Mouse (Mus musculus): ENCODE measurements around the gene Rnd2. TPM values are rescaled to one million over a fixed set of nuclear protein-coding genes. Genes with fewer than 3 reads are reported as not detected.
A peak's percentile ranks its signal among the peaks of the same experiment; 100 is the strongest.
"Not testable (repeated sequence)": the region's sequence is repeated elsewhere in the genome, so short reads cannot be mapped to it uniquely, and the experiment has no call there.

Gene Rnd2
- polyA plus RNA-seq, 1 experiment from 2014 or later, result 7.6 TPM

DNA sequence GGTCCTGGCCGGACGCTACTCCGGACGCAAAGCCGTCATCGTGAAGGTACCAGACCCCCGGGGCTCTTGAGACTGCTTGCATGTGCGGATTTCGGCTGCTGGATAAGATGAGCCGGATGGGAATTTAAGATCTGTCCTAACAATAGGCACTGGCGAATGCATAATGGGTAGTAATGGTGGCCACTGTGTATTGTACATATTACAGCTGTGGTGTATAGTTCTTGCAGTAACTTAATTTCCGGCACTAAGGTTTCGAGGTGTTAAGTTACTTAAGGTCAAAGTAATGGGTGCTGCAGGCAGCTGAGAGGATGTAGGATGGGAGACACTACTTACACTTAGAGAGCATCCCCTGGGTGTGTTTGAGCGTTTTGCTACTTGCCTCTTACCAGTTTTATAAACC, 22.0 kb upstream of the Rnd2 start:
- H3K27ac ChIP-seq (ENCODE audit: low read length), result peak overlapping the region; percentile 74
- 0 out of 2 replicates have a peak, but pooled peaks have one; percentile 2 for ATAC-seq (ENCODE audit: low read depth)
- H3K4me3 ChIP-seq (ENCODE audit: low read length), result peak overlapping the region; percentile 61
- peak overlapping the region; percentile 77 for H3K9ac ChIP-seq (ENCODE audit: low read length)
- H3K27me3 ChIP-seq (ENCODE audit: control insufficient read depth, insufficient read depth, low read depth, low read length), result no peaks in the 10 kb centered on the region
- WGBS, result under 1% methylated on average over 14 of the region's 14 CpGs
- H3K9me3 ChIP-seq (ENCODE audit: control insufficient read depth, low read length), result no peaks in the 10 kb centered on the region
- peak overlapping the region; percentile 88 for H3K4me2 ChIP-seq (ENCODE audit: low read depth, low read length)
- H3K4me1 ChIP-seq (replicated peaks; ENCODE audit: control insufficient read depth, insufficient read depth, low read length), result peaks cover 15% of the 10 kb centered on the region
- H3K36me3 ChIP-seq (ENCODE audit: control insufficient read depth, insufficient read depth, low read length), result peaks cover 21% of the 10 kb centered on the region

- H3K4me2 ChIP-seq (ENCODE audit: low read depth, low read length), result no peak overlapping the region
- H3K27ac ChIP-seq (ENCODE audit: low read length), result no peak overlapping the region
- peaks cover 21% of the 10 kb centered on the region for H3K36me3 ChIP-seq (ENCODE audit: control insufficient read depth, insufficient read depth, low read length)
- ATAC-seq (ENCODE audit: low read depth), result no peak
- H3K9me3 ChIP-seq (ENCODE audit: control insufficient read depth, low read length), result no peaks in the 10 kb centered on the region
- H3K4me1 ChIP-seq (replicated peaks; ENCODE audit: control insufficient read depth, insufficient read depth, low read length), result peaks cover 26% of the 10 kb centered on the region
- WGBS, result 67% methylated on average over 1 of the region's 1 CpGs
- no peak overlapping the region for H3K9ac ChIP-seq (ENCODE audit: low read length)
- no peaks in the 10 kb centered on the region for H3K27me3 ChIP-seq (ENCODE audit: control insufficient read depth, insufficient read depth, low read depth, low read length)
- H3K4me3 ChIP-seq (ENCODE audit: low read length), result no peak overlapping the region
Observed at GRCm38 (mm10) chr11:101446319-101446718, 18.5 kb upstream of the Rnd2 start.

DNA sequence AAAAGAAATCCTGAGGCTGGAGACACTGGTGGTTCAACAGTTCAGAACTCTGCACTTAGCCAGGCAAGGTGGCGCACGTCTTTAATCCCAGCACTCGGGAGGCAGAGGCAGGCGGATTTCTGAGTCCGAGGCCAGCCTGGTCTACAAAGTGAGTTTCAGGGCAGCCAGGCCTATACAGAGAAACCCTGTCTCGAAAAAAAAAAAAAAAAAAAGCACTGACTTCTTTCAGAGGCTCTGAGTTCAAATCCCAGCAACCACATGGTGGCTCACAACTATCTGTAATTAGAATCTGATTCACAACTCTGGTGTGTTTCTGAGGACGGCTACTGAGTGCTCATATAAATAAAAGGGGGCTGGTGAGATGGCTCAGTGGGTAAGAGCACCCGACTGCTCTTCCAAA, 17.9 kb upstream of the Rnd2 start:
- peaks cover 21% of the 10 kb centered on the region for H3K36me3 ChIP-seq (ENCODE audit: control insufficient read depth, insufficient read depth, low read length)
- not testable (repeated sequence) for H3K27me3 ChIP-seq (ENCODE audit: control insufficient read depth, insufficient read depth, low read depth, low read length); ATAC-seq (ENCODE audit: low read depth); H3K4me3 ChIP-seq (ENCODE audit: low read length); H3K27ac ChIP-seq (ENCODE audit: low read length); H3K9ac ChIP-seq (ENCODE audit: low read length); H3K9me3 ChIP-seq (ENCODE audit: control insufficient read depth, low read length); H3K4me2 ChIP-seq (ENCODE audit: low read depth, low read length)
- 86% methylated on average over 8 of the region's 8 CpGs for WGBS
- H3K4me1 ChIP-seq (replicated peaks; ENCODE audit: control insufficient read depth, insufficient read depth, low read length), result peaks cover 26% of the 10 kb centered on the region

- Histone ChIP-seq H3K4me3 (ENCODE audit: low read length) (peak overlapping the region; percentile 59), H3K36me3 (ENCODE audit: control insufficient read depth, insufficient read depth, low read length) (peaks cover 21% of the 10 kb centered on the region), H3K4me1 (replicated peaks; ENCODE audit: control insufficient read depth, insufficient read depth, low read length) (peaks cover 26% of the 10 kb centered on the region), H3K27me3 (ENCODE audit: control insufficient read depth, insufficient read depth, low read depth, low read length) (no peaks in the 10 kb centered on the region), H3K27ac (ENCODE audit: low read length) (peak overlapping the region; percentile 34), H3K9me3 (ENCODE audit: control insufficient read depth, low read length) (no peaks in the 10 kb centered on the region), H3K4me2 (ENCODE audit: low read depth, low read length) (peak overlapping the region; percentile 63; the same call in 1 of the 2 replicates), H3K9ac (ENCODE audit: low read length) (no peak overlapping the region)
- 86% methylated on average over 5 of the region's 5 CpGs for WGBS
- no peak for ATAC-seq (ENCODE audit: low read depth)
Observed at GRCm38 (mm10) chr11:101447786-101448185, 17.0 kb upstream of the Rnd2 start.

DNA sequence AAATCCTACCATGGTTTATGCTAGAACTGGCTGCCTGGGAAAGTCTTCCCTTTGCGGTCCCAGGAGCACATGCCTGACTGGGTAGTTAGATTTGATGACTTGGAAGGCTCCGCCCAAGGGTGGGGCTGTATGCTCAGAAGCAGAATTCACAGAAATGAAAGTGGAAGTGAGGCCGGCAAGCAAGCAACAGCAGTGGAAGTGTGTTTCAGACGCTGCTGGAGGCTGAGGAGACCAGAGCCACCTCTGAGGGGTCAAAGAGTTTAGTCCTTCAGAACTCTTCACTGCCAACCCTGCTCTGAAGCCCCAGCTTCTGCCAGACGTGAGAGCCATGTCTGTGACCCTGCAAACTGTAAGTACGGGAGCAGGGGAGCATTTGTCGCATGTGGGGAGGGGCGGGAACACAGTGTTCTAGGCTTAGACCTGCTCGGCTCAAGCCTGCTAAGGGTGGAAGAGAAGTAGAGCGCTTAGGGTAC, 16.5 kb upstream of the Rnd2 start, which contains the start of gene Ifi35:
Gene Ifi35 (plus strand): TSS at position 134 of the 473 bp plus-strand sequence.
- Histone ChIP-seq H3K36me3 (ENCODE audit: control insufficient read depth, insufficient read depth, low read length) (peaks cover 21% of the 10 kb centered on the region), H3K4me1 (replicated peaks; ENCODE audit: control insufficient read depth, insufficient read depth, low read length) (peaks cover 22% of the 10 kb centered on the region), H3K4me2 (ENCODE audit: low read depth, low read length) (peak within 1 kb of the TSS; percentile 63), H3K27me3 (ENCODE audit: control insufficient read depth, insufficient read depth, low read depth, low read length) (no peaks in the 10 kb centered on the region), H3K9me3 (ENCODE audit: control insufficient read depth, low read length) (no peaks in the 10 kb centered on the region), H3K4me3 (ENCODE audit: low read length) (peak within 1 kb of the TSS; percentile 59), H3K27ac (ENCODE audit: low read length) (peak within 1 kb of the TSS; percentile 34), H3K9ac (ENCODE audit: low read length) (peak within 1 kb of the TSS; percentile 71)
- 9% methylated on average over 10 of the region's 10 CpGs for WGBS
- peak; percentile 87 for ATAC-seq (ENCODE audit: low read depth)

- peak overlapping the region; percentile 59 for H3K4me3 ChIP-seq (ENCODE audit: low read length)
- no peaks in the 10 kb centered on the region for H3K27me3 ChIP-seq (ENCODE audit: control insufficient read depth, insufficient read depth, low read depth, low read length)
- peak overlapping the region; percentile 34 for H3K27ac ChIP-seq (ENCODE audit: low read length)
- H3K9me3 ChIP-seq (ENCODE audit: control insufficient read depth, low read length), result no peaks in the 10 kb centered on the region
- H3K36me3 ChIP-seq (ENCODE audit: control insufficient read depth, insufficient read depth, low read length), result peaks cover 16% of the 10 kb centered on the region
- WGBS, result 71% methylated on average over 4 of the region's 4 CpGs
- no peak for ATAC-seq (ENCODE audit: low read depth)
- peak overlapping the region; percentile 63 for H3K4me2 ChIP-seq (ENCODE audit: low read depth, low read length)
- peak overlapping the region; percentile 71 for H3K9ac ChIP-seq (ENCODE audit: low read length)
- peaks cover 16% of the 10 kb centered on the region for H3K4me1 ChIP-seq (replicated peaks; ENCODE audit: control insufficient read depth, insufficient read depth, low read length)
Observed at GRCm38 (mm10) chr11:101448899-101449298, 15.9 kb upstream of the Rnd2 start.

- WGBS, result 64% methylated on average over 4 of the region's 4 CpGs
Observed at GRCm38 (mm10) chr11:101449596-101449995, 15.2 kb upstream of the Rnd2 start.

GRCm38 (mm10) chr11:101450394-101450793, 14.4 kb upstream of the Rnd2 start:
- Histone ChIP-seq H3K4me3 (ENCODE audit: low read length) (no peak overlapping the region), H3K27me3 (ENCODE audit: control insufficient read depth, insufficient read depth, low read depth, low read length) (no peaks in the 10 kb centered on the region), H3K36me3 (ENCODE audit: control insufficient read depth, insufficient read depth, low read length) (peaks cover 4% of the 10 kb centered on the region), H3K27ac (ENCODE audit: low read length) (no peak overlapping the region), H3K4me1 (replicated peaks; ENCODE audit: control insufficient read depth, insufficient read depth, low read length) (peaks cover 14% of the 10 kb centered on the region; the same call in 1 of the 2 replicates), H3K4me2 (ENCODE audit: low read depth, low read length) (no peak overlapping the region), H3K9me3 (ENCODE audit: control insufficient read depth, low read length) (no peaks in the 10 kb centered on the region), H3K9ac (ENCODE audit: low read length) (no peak overlapping the region)
- ATAC-seq (ENCODE audit: low read depth), result no peak
- WGBS, result 78% methylated on average over 3 of the region's 3 CpGs

More at GRCm38 (mm10) chr11:101449596-101449995, 15.2 kb upstream of the Rnd2 start:
- H3K9me3 ChIP-seq (ENCODE audit: control insufficient read depth, low read length); H3K4me2 ChIP-seq (ENCODE audit: low read depth, low read length); ATAC-seq (ENCODE audit: low read depth); H3K27me3 ChIP-seq (ENCODE audit: control insufficient read depth, insufficient read depth, low read depth, low read length); H3K36me3 ChIP-seq (ENCODE audit: control insufficient read depth, insufficient read depth, low read length); H3K27ac ChIP-seq (ENCODE audit: low read length); H3K9ac ChIP-seq (ENCODE audit: low read length); H3K4me3 ChIP-seq (ENCODE audit: low read length): not testable (repeated sequence)
- H3K4me1 ChIP-seq (replicated peaks; ENCODE audit: control insufficient read depth, insufficient read depth, low read length), result peaks cover 15% of the 10 kb centered on the region; the same call in 1 of the 2 replicates

- Histone ChIP-seq H3K9me3 (ENCODE audit: control insufficient read depth, low read length) (no peaks in the 10 kb centered on the region), H3K36me3 (ENCODE audit: control insufficient read depth, insufficient read depth, low read length) (no peaks in the 10 kb centered on the region; the same call in 1 of the 2 replicates), H3K4me3 (ENCODE audit: low read length) (no peak overlapping the region), H3K27ac (ENCODE audit: low read length) (no peak overlapping the region), H3K27me3 (ENCODE audit: control insufficient read depth, insufficient read depth, low read depth, low read length) (no peaks in the 10 kb centered on the region), H3K4me2 (ENCODE audit: low read depth, low read length) (no peak overlapping the region), H3K9ac (ENCODE audit: low read length) (no peak overlapping the region), H3K4me1 (replicated peaks; ENCODE audit: control insufficient read depth, insufficient read depth, low read length) (peaks cover 14% of the 10 kb centered on the region; the same call in 1 of the 2 replicates)
- 88% methylated on average over 10 of the region's 10 CpGs for WGBS
- no peak for ATAC-seq (ENCODE audit: low read depth)
Observed at GRCm38 (mm10) chr11:101451536-101451935, 13.3 kb upstream of the Rnd2 start.

All from lung, embryonic 16.5 days (tissue).